Mouse (Mus musculus): ENCODE measurements at regions not wholly inside any gene's neighbourhood (a gene's known extent, or its start where the extent isn't known, plus 50 kb on each side); places are given as distances from the start of the nearest gene placed in this dataset.

GRCm38 (mm10) chr2:73987441-73988105 lies 76.4 kb upstream of the Atp5g3 start:
- no peak for DNase-seq (ENCODE audit: low read depth)

GRCm38 (mm10) chr2:73985911-73986250 lies 74.8 kb upstream of the Atp5g3 start:
- no peak for DNase-seq (ENCODE audit: low read depth)

GRCm38 (mm10) chr2:73985238-73985910 lies 74.2 kb upstream of the Atp5g3 start:
- DNase-seq (ENCODE audit: low read depth), result no peak

GRCm38 (mm10) chr2:73983166-73983565 lies 72.0 kb upstream of the Atp5g3 start:
- no peak for DNase-seq (ENCODE audit: low read depth)

GRCm38 (mm10) chr2:73978072-73978471 lies 66.9 kb upstream of the Atp5g3 start:
- DNase-seq (ENCODE audit: low read depth), result no peak

GRCm38 (mm10) chr2:73973774-73974173 lies 62.6 kb upstream of the Atp5g3 start:
- peak; percentile 17 for DNase-seq (ENCODE audit: low read depth)

- DNase-seq (ENCODE audit: low read depth), result no peak
Observed at GRCm38 (mm10) chr2:73967618-73968017, 56.5 kb upstream of the Atp5g3 start.

- peak; percentile 28 for DNase-seq (ENCODE audit: low read depth)
Observed at GRCm38 (mm10) chr2:73965595-73965994, 54.5 kb upstream of the Atp5g3 start.
